Mouse (Mus musculus): ENCODE measurements around the gene Wnt1.
"Not testable (repeated sequence)": the region's sequence is repeated elsewhere in the genome, so short reads cannot be mapped to it uniquely, and the experiment has no call there.

The Wnt1 gene

DNA sequence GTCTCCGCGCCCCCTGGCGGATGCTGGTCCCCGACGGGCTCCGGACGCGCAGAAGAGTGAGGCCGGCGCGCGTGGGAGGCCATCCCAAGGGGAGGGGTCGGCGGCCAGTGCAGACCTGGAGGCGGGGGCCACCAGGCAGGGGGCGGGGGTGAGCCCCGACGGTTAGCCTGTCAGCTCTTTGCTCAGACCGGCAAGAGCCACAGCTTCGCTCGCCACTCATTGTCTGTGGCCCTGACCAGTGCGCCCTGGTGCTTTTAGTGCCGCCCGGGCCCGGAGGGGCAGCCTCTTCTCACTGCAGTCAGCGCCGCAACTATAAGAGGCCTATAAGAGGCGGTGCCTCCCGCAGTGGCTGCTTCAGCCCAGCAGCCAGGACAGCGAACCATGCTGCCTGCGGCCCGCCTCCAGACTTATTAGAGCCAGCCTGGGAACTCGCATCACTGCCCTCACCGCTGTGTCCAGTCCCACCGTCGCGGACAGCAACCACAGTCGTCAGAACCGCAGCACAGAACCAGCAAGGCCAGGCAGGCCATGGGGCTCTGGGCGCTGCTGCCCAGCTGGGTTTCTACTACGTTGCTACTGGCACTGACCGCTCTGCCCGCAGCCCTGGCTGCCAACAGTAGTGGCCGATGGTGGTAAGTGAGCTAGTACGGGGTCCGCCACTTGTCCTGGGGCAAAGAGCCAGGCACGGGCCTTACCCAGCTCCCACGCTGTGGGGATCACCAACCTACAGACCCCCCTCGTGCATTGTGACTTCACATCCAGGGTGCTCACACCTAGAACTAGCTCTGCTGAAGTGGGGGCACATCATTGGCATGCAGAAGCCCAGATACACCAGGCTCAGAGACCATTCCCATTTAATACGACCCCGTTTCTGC lies at the start of gene Wnt1:
TSS of gene Wnt1 (plus strand) at position 197 of the 875 bp plus-strand sequence.
- DNase-seq (ENCODE audit: low spot score), result no peak

GRCm38 (mm10) chr15:98740219-98740618 lies 49.4 kb upstream of the Wnt1 start:
- no peak for DNase-seq (ENCODE audit: low spot score)

DNA sequence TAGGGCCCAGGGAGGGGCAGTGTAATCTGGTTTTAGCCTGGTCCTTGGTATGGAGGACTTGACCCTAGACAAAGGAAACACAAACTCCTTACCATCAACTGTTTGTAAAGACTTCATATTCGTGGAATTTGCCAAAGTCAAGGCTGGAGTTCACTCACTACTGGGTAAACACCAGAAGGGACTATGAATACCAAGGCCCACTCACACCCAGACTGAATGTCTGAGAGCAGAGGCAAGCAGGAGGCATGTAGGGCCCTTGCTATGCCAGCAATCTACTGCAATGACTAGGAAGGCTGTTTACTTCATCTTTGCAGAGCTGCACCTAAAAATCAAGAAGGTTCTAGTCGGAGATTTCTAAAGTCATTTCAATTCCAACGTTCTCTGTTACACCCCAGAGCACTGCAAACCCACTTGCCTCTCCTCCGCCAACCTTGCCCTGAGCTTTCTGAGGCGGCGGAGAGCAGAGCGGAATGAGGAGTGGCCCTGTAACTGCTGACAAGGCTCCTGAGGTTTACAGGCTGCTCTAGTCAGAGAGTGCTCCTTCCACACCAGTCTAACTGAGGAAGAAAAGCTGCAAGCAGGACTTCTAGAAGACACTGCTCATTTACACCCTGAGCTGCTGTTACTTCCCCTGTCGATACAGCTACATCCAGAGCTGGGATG lies 46.8 kb upstream of the Wnt1 start:
- no peak for DNase-seq (ENCODE audit: low spot score)

DNA sequence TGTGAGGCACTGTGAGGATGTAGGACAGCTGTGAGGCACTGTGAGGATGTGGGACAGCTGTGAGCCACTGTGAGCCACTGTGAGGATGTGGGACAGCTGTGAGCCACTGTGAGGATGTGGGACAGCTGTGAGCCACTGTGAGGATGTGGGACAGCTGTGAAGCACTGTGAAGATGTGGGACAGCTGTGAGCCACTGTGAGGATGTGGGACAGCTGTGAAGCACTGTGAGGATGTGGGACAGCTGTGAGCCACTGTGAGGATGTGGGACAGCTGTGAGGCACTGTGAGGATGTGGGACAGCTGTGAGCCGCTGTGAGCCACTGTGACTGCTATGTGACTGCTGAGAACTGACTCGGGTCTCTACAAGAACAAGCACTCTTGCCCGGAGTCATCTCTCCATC lies 45.8 kb upstream of the Wnt1 start:
- DNase-seq (ENCODE audit: low spot score), result not testable (repeated sequence)

DNA sequence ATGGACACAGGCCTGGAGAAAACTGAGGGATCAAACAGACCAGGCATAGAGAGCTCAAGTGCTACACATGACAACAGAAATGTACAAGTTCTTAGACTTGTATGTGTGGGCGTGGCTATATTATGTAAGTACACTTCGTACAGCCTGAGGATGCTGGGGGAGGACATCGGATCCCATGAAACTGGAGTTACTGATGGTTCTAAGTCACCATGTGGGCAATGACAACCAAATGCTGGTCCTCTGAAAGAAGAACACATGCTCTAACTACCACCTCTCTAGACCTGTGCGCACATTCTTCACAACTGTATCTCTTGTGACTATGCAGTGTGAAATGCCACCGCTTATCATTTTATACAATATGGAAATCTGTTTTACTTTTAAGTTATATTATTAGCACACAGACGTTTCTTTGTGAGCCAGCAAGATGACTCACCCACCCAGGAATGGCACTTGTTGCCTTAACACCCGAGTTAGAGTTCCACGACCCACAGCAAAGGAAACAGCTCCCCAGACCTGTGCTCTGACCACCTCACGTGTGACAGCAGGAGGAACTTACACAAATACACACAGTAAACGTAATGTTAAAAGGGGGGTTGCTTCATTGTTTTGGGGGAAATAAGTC lies 43.2 kb upstream of the Wnt1 start:
- DNase-seq (ENCODE audit: low spot score), result no peak

- no peak for DNase-seq (ENCODE audit: low spot score)
These were observed 42.4 kb upstream of the Wnt1 start for GRCm38 (mm10) chr15:98747296-98747695.

DNA sequence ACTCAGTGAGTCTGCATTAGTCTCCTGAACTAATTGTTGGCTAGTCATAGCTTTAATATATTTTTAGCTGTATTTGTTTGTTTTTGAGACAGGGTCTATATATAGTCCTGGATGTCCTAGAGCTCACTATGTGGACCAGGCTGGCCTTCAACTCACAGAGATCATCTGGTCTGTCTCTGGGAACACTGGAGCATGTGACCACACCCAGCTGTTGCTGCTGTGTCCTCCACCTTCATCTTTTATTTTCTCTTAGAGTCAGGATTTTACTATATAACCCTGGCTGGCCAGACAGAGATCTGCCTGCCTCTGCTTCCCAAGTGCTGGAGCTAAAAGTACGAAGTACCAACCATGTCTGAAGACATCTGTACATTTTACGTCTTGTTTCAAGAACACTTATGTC lies 40.6 kb upstream of the Wnt1 start:
- DNase-seq (ENCODE audit: low spot score), result no peak

DNA sequence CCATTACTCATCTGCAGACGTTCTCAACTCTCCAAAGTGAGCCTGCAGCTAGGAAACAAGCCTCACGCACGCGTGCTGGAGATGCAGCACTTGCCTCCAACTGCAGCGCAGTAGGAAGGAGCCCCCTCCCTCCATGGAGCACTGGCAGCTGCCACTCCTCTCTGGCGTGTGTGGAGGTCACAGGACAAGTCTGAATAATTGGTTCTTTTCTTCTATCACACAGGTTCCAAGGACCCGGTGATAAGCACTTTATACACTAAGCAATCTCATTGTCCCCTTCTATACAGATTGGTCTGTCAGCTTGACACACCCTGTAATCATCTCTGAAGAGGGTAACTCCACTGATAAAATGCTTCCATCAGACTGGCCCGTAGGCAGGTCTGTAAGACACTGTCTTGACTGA lies 36.6 kb upstream of the Wnt1 start:
- no peak for DNase-seq (ENCODE audit: low spot score)

DNA sequence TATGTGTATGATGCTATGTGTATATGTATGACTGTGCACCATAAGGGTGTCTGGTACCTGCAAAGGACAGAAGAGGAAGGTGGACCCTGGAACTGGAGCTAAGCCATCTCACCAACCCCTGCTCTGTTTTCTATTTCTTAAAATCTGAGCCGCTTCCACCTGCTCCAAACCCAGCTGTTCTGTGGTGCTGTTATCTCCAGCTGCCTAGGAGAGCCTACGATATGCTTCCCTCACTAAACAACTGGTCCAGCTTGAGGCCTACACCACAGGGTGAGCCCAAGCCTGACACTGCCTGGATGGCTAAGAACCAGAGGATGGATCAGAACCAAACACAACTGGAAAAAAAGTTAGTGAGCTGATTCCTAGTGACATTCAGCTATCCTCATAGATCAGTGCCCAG lies 35.5 kb upstream of the Wnt1 start:
- no peak for DNase-seq (ENCODE audit: low spot score)

GRCm38 (mm10) chr15:98762201-98762621 lies 27.4 kb upstream of the Wnt1 start:
- DNase-seq (ENCODE audit: low spot score), result peak; percentile 35

- DNase-seq (ENCODE audit: low spot score), result peak; percentile 86
These were observed 26.8 kb upstream of the Wnt1 start, which contains the start of gene Arf3 for GRCm38 (mm10) chr15:98762670-98763529. TSS of gene Arf3 (minus strand) at chr15:98763214.

GRCm38 (mm10) chr15:98765929-98766328 lies 23.7 kb upstream of the Wnt1 start:
- no peak for DNase-seq (ENCODE audit: low spot score)

- no peak for DNase-seq (ENCODE audit: low spot score)
These were observed 21.4 kb upstream of the Wnt1 start for GRCm38 (mm10) chr15:98768259-98768658.

- no peak for DNase-seq (ENCODE audit: low spot score)
These were observed 17.7 kb upstream of the Wnt1 start for GRCm38 (mm10) chr15:98771813-98772425.

GRCm38 (mm10) chr15:98772511-98773211 lies 17.0 kb upstream of the Wnt1 start:
- DNase-seq (ENCODE audit: low spot score), result no peak

DNA sequence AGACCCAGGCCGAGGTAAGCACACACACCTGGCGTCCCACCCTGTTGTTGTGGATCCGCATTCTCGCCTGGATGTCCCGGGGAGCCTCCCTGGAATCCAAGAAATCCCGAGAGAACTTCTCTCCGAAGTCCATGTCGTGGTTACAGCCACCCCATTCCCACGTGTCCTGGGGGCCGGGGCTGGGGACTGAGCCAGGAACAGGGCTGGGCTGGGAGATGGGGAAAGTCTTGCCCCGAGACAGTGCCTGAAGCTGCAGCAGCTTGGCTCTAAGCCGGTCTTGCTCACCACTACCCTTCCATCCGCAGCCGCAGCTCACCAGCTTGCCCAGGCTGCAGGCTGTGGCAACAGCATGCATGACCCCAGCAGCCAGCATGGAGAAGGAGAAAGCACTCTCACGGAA lies 15.6 kb upstream of the Wnt1 start:
- DNase-seq (ENCODE audit: low spot score), result no peak

DNA sequence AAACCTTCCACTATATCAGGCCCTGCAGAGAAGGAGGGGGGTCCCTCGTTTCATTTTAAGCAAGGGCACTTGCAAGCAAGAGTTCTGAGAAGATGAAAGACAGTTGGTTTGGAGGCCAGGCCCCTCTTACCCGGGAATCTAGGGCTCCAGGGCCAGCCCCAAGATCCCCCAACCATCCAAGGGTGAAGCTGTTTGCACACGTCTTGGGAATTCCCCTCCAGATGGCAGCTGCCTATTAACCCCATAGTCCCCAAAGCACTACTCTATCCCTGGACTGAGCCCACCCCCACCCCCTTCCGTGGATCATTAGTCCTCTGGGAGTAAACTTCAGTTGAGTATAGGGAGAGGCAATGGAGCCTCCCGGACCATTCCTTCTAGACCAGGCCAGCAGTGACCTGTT lies 14.1 kb upstream of the Wnt1 start:
- no peak for DNase-seq (ENCODE audit: low spot score)

- no peak for DNase-seq (ENCODE audit: low spot score)
These were observed 13.2 kb upstream of the Wnt1 start for GRCm38 (mm10) chr15:98776280-98777004.

DNA sequence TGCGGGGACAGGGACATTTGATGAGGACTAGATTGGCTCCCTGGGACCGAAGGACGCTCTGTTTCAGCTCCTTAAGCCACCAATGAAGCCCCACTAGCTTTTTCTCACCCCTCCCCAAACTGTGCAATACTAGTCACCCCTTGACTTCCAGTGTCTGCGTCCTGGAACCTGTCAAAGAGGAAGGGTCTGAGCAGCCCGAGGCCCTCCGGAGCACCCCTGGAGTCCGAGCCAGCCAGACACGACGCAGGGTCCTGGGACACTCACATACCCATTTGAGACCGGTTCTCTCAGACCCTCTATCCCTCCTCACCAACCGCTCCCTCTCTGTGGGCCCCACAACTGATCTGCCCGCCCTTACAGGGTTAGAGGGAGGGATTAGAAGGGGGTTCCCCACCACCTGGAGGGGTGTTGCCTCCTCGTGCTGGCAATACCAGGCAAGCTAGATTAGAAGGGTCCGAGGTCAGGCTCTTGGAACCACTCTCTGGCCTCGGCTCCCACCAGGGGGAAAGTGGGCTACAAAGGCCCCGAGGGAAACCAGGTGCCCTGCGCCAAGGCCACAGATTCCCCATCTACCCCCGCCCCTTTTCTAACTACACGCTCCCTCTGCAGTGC lies 12.5 kb upstream of the Wnt1 start:
- DNase-seq (ENCODE audit: low spot score), result no peak

GRCm38 (mm10) chr15:98777762-98778161 lies 11.9 kb upstream of the Wnt1 start, which contains the start of gene Wnt10b:
TSS of gene Wnt10b (minus strand) at chr15:98778150.
- DNase-seq (ENCODE audit: low spot score), result no peak

All from layer of hippocampus, adult 9-10 months (tissue).